Mouse (Mus musculus): ENCODE measurements around the gene Mef2b. TPM values are rescaled to one million over a fixed set of nuclear protein-coding genes. Genes with fewer than 3 reads are reported as not detected.

Gene Mef2b
- polyA plus RNA-seq, 1 experiment from 2014 or later, result not detected

GRCm38 (mm10) chr8:70204757-70205156 lies 65.2 kb downstream of the Mef2b start:
- Histone ChIP-seq H3K4me1 (replicated peaks; ENCODE audit: control insufficient read depth, insufficient read depth, low read length) (no peaks in the 10 kb centered on the region; the same call in 1 of the 2 replicates), H3K4me2 (replicated peaks; ENCODE audit: low read depth) (no peak overlapping the region), H3K27me3 (replicated peaks; ENCODE audit: control insufficient read depth, insufficient read depth, low read length) (no peaks in the 10 kb centered on the region), H3K36me3 (ENCODE audit: control insufficient read depth, insufficient read depth) (no peaks in the 10 kb centered on the region; the same call in 1 of the 2 replicates), H3K27ac (ENCODE audit: low read depth, low read length) (no peak overlapping the region), H3K4me3 (ENCODE audit: low read depth, low read length) (no peak overlapping the region), H3K9me3 (ENCODE audit: control insufficient read depth) (no peaks in the 10 kb centered on the region), H3K9ac (ENCODE audit: low read depth, low read length) (no peak overlapping the region)
- ATAC-seq, result no peak
- TF ChIP-seq CTCF (IDR thresholded peaks at IDR 0.05; ENCODE audit: low read depth), result no peak
- WGBS, result 60% methylated on average over 1 of the region's 1 CpGs

GRCm38 (mm10) chr8:70208130-70208529 lies 68.6 kb downstream of the Mef2b start:
- H3K27me3 ChIP-seq (replicated peaks; ENCODE audit: control insufficient read depth, insufficient read depth, low read length), result no peaks in the 10 kb centered on the region
- no peak overlapping the region; the same call in 1 of the 2 replicates for H3K27ac ChIP-seq (ENCODE audit: low read depth, low read length)
- H3K9ac ChIP-seq (ENCODE audit: low read depth, low read length), result no peak overlapping the region; the same call in 1 of the 2 replicates
- ATAC-seq, result no peak
- no peak overlapping the region for H3K4me3 ChIP-seq (ENCODE audit: low read depth, low read length)
- H3K4me2 ChIP-seq (replicated peaks; ENCODE audit: low read depth), result no peak overlapping the region
- H3K4me1 ChIP-seq (replicated peaks; ENCODE audit: control insufficient read depth, insufficient read depth, low read length), result 0 out of 2 replicates have a peak, but pooled peaks cover 9% of the 10 kb centered on the region
- no peaks in the 10 kb centered on the region for H3K9me3 ChIP-seq (ENCODE audit: control insufficient read depth)
- no peak for TF ChIP-seq CTCF (IDR thresholded peaks at IDR 0.05; ENCODE audit: low read depth)
- WGBS, result 27% methylated on average over 1 of the region's 1 CpGs
- no peaks in the 10 kb centered on the region; the same call in 1 of the 2 replicates for H3K36me3 ChIP-seq (ENCODE audit: control insufficient read depth, insufficient read depth)

GRCm38 (mm10) chr8:70210538-70210937 lies 71.0 kb downstream of the Mef2b start:
- peak; percentile 18; the same call in 1 of the 2 replicates for TF ChIP-seq CTCF (IDR thresholded peaks at IDR 0.05; ENCODE audit: low read depth)
- Histone ChIP-seq H3K9ac (ENCODE audit: low read depth, low read length) (0 out of 2 replicates have a peak overlapping the region, but pooled peaks have one; percentile 17), H3K4me2 (replicated peaks; ENCODE audit: low read depth) (peak overlapping the region; percentile 99), H3K9me3 (ENCODE audit: control insufficient read depth) (no peaks in the 10 kb centered on the region), H3K27me3 (replicated peaks; ENCODE audit: control insufficient read depth, insufficient read depth, low read length) (no peaks in the 10 kb centered on the region), H3K36me3 (ENCODE audit: control insufficient read depth, insufficient read depth) (no peaks in the 10 kb centered on the region), H3K4me3 (ENCODE audit: low read depth, low read length) (no peak overlapping the region), H3K4me1 (replicated peaks; ENCODE audit: control insufficient read depth, insufficient read depth, low read length) (0 out of 2 replicates have a peak, but pooled peaks cover 9% of the 10 kb centered on the region), H3K27ac (ENCODE audit: low read depth, low read length) (peak overlapping the region; percentile 21; the same call in 1 of the 2 replicates)
- ATAC-seq, result no peak
- 34% methylated on average over 8 of the region's 8 CpGs for WGBS

- Histone ChIP-seq H3K4me1 (replicated peaks; ENCODE audit: control insufficient read depth, insufficient read depth, low read length) (0 out of 2 replicates have a peak, but pooled peaks cover 9% of the 10 kb centered on the region), H3K27me3 (replicated peaks; ENCODE audit: control insufficient read depth, insufficient read depth, low read length) (no peaks in the 10 kb centered on the region)
- WGBS, result 55% methylated on average over 1 of the region's 1 CpGs
These were observed 71.8 kb downstream of the Mef2b start for GRCm38 (mm10) chr8:70211275-70211674.

GRCm38 (mm10) chr8:70211726-70212111 lies 72.2 kb downstream of the Mef2b start:
- Histone ChIP-seq H3K27ac (ENCODE audit: low read depth, low read length) (peak overlapping the region; percentile 89), H3K36me3 (ENCODE audit: control insufficient read depth, insufficient read depth) (no peaks in the 10 kb centered on the region), H3K4me3 (ENCODE audit: low read depth, low read length) (peak overlapping the region; percentile 63), H3K27me3 (replicated peaks; ENCODE audit: control insufficient read depth, insufficient read depth, low read length) (no peaks in the 10 kb centered on the region), H3K9ac (ENCODE audit: low read depth, low read length) (peak overlapping the region; percentile 71), H3K4me1 (replicated peaks; ENCODE audit: control insufficient read depth, insufficient read depth, low read length) (0 out of 2 replicates have a peak, but pooled peaks cover 9% of the 10 kb centered on the region), H3K9me3 (ENCODE audit: control insufficient read depth) (no peaks in the 10 kb centered on the region), H3K4me2 (replicated peaks; ENCODE audit: low read depth) (peak overlapping the region; percentile 99)
- WGBS, result 2% methylated on average over 31 of the region's 31 CpGs
- no peak for TF ChIP-seq CTCF (IDR thresholded peaks at IDR 0.05; ENCODE audit: low read depth)
- peak; percentile 12 for ATAC-seq

More at GRCm38 (mm10) chr8:70211275-70211674, 71.8 kb downstream of the Mef2b start:
- peak overlapping the region; percentile 63 for H3K4me3 ChIP-seq (ENCODE audit: low read depth, low read length)
- H3K9ac ChIP-seq (ENCODE audit: low read depth, low read length), result no peak overlapping the region
- TF ChIP-seq CTCF (IDR thresholded peaks at IDR 0.05; ENCODE audit: low read depth), result no peak
- H3K4me2 ChIP-seq (replicated peaks; ENCODE audit: low read depth), result peak overlapping the region; percentile 99
- H3K9me3 ChIP-seq (ENCODE audit: control insufficient read depth), result no peaks in the 10 kb centered on the region
- no peaks in the 10 kb centered on the region for H3K36me3 ChIP-seq (ENCODE audit: control insufficient read depth, insufficient read depth)
- ATAC-seq, result no peak
- H3K27ac ChIP-seq (ENCODE audit: low read depth, low read length), result no peak overlapping the region

- Histone ChIP-seq H3K27ac (ENCODE audit: low read depth, low read length) (peak within 1 kb of the TSS; percentile 89), H3K27me3 (replicated peaks; ENCODE audit: control insufficient read depth, insufficient read depth, low read length) (no peaks in the 10 kb centered on the region), H3K4me1 (replicated peaks; ENCODE audit: control insufficient read depth, insufficient read depth, low read length) (0 out of 2 replicates have a peak, but pooled peaks cover 9% of the 10 kb centered on the region), H3K4me3 (ENCODE audit: low read depth, low read length) (peak within 1 kb of the TSS; percentile 63), H3K9me3 (ENCODE audit: control insufficient read depth) (no peaks in the 10 kb centered on the region), H3K36me3 (ENCODE audit: control insufficient read depth, insufficient read depth) (no peaks in the 10 kb centered on the region), H3K9ac (ENCODE audit: low read depth, low read length) (peak within 1 kb of the TSS; percentile 71), H3K4me2 (replicated peaks; ENCODE audit: low read depth) (peak within 1 kb of the TSS; percentile 99)
- under 1% methylated on average over 66 of the region's 66 CpGs for WGBS
- ATAC-seq, result peak; percentile 97
- TF ChIP-seq CTCF (IDR thresholded peaks at IDR 0.05; ENCODE audit: low read depth), result peak; percentile 34; the same call in 1 of the 2 replicates
These were observed 72.9 kb downstream of the Mef2b start, which contains the start of gene Slc25a42 for GRCm38 (mm10) chr8:70212112-70213055. Gene Slc25a42 (minus strand): TSS chr8:70212305.
